Mouse (Mus musculus): ENCODE data around the gene Ppm1j. TPM values are rescaled to one million over a fixed set of nuclear protein-coding genes. Genes with fewer than 3 reads are reported as not detected.

Gene Ppm1j
- total and polyA plus RNA-seq, 2 experiments from 2014 or later, result 67.8 to 84.0 TPM

DNA sequence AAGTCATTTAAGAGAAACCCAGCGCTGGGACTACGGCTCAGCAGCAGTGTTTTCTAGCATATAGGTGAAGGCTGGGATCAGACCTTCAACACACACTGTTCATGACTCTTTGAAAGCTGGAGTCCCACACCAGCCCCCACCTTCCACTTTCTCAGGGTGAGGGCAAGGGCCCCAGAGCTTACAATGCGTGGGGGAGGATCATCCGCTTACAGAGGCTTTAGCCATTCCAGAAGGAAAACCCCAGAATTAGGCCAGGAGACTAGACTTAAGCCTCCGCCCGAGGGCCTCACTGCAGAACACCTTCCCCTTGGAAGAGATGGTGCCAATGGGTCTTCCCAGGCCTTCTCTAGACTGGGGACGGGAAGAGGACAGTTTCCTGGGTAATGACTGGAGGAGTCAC lies 7.6 kb upstream of the Ppm1j start:
- WGBS, result 85% methylated on average over 7 of the region's 7 CpGs

DNA sequence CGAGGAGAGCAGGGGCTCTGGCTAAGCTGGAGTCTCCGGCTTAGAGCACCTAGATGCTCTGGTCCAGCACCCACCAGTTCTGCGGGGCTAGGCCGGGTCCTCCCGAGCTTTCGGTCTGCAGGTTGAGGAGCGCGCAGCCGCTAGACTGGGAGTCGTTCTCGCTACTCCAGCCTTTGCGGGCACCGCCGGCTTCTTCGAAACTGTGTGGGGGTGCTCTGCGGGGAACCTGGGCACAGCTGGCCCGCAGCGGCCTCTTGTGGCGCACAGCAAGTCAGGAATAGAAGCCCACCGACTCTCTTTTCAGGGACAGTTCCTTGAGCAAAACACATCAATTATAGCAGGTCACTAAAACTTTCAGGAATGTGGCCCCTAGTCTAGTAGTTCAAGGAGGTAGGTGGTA lies 3.5 kb upstream of the Ppm1j start:
- Histone ChIP-seq H3K27ac (ENCODE audit: low read depth) (no peak overlapping the region), H3K9ac (replicated peaks; ENCODE audit: low read depth, low read length) (peak overlapping the region; percentile 49; the same call in 1 of the 2 replicates), H3K27me3 (ENCODE audit: control insufficient read depth, insufficient read depth, low read length) (peaks cover 16% of the 10 kb centered on the region), H3K4me2 (ENCODE audit: low read depth, low read length) (peak overlapping the region; percentile 72), H3K9me3 (replicated peaks; ENCODE audit: control insufficient read depth, low read length) (no peaks in the 10 kb centered on the region), H3K36me3 (replicated peaks; ENCODE audit: control insufficient read depth, insufficient read depth, low read length) (no peaks in the 10 kb centered on the region), H3K4me3 (ENCODE audit: low read depth, low read length) (peak overlapping the region; percentile 47), H3K4me1 (ENCODE audit: control insufficient read depth, insufficient read depth) (peaks cover 11% of the 10 kb centered on the region)
- TF ChIP-seq EP300 (IDR thresholded peaks at IDR 0.05; ENCODE audit: low read depth) (no peak), CTCF (IDR thresholded peaks at IDR 0.05; ENCODE audit: low read depth) (peak; percentile 48)
- DNase-seq (ENCODE audit: low spot score), result peak; percentile 54
- WGBS, result 3% methylated on average over 20 of the region's 20 CpGs
- ATAC-seq (ENCODE audit: insufficient read depth, low read depth), result no peak

More for the DNA sequence above, 7.6 kb upstream of the Ppm1j start:
- Histone ChIP-seq H3K9ac (replicated peaks; ENCODE audit: low read depth, low read length) (no peak overlapping the region), H3K27ac (ENCODE audit: low read depth) (no peak overlapping the region), H3K36me3 (replicated peaks; ENCODE audit: control insufficient read depth, insufficient read depth, low read length) (no peaks in the 10 kb centered on the region), H3K4me2 (ENCODE audit: low read depth, low read length) (no peak overlapping the region), H3K9me3 (replicated peaks; ENCODE audit: control insufficient read depth, low read length) (no peaks in the 10 kb centered on the region), H3K4me1 (ENCODE audit: control insufficient read depth, insufficient read depth) (peaks cover 5% of the 10 kb centered on the region; the same call in 1 of the 2 replicates), H3K27me3 (ENCODE audit: control insufficient read depth, insufficient read depth, low read length) (peaks cover 16% of the 10 kb centered on the region), H3K4me3 (ENCODE audit: low read depth, low read length) (no peak overlapping the region)
- DNase-seq (ENCODE audit: low spot score) (no peak), ATAC-seq (ENCODE audit: insufficient read depth, low read depth) (no peak)
- no peak for TF ChIP-seq CTCF (IDR thresholded peaks at IDR 0.05; ENCODE audit: low read depth)
- TF ChIP-seq EP300 (IDR thresholded peaks at IDR 0.05; ENCODE audit: low read depth), result no peak

DNA sequence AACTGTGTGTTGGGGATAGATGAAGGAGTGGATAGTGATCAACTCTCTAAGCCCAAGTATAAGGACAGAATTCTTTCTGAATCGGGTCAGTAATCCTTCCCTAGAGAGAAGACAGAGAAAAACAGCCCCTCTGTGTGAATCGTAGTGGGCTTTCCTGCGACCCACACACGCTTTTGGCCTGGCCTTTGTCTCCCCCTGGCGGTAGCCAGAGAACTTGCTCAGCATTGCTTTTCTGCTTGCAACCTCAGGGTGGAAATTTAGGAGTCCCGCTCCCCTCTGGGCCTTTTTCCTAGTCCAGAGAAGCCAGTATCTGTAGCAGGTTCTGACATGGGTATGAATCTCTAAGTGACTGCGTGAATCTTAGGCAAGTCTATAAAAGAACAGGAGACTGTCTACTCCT lies 907 bp upstream of the Ppm1j start:
- Histone ChIP-seq H3K4me2 (ENCODE audit: low read depth, low read length) (no peak overlapping the region), H3K4me3 (ENCODE audit: low read depth, low read length) (no peak overlapping the region; the same call in 1 of the 2 replicates), H3K4me1 (ENCODE audit: control insufficient read depth, insufficient read depth) (peaks cover 18% of the 10 kb centered on the region), H3K9me3 (replicated peaks; ENCODE audit: control insufficient read depth, low read length) (no peaks in the 10 kb centered on the region), H3K36me3 (replicated peaks; ENCODE audit: control insufficient read depth, insufficient read depth, low read length) (no peaks in the 10 kb centered on the region), H3K27ac (ENCODE audit: low read depth) (no peak overlapping the region), H3K27me3 (ENCODE audit: control insufficient read depth, insufficient read depth, low read length) (peaks cover 16% of the 10 kb centered on the region), H3K9ac (replicated peaks; ENCODE audit: low read depth, low read length) (no peak overlapping the region)
- TF ChIP-seq CTCF (IDR thresholded peaks at IDR 0.05; ENCODE audit: low read depth) (peak; percentile 84), EP300 (IDR thresholded peaks at IDR 0.05; ENCODE audit: low read depth) (no peak)
- peak; percentile 80 for DNase-seq (ENCODE audit: low spot score)
- no peak for ATAC-seq (ENCODE audit: insufficient read depth, low read depth)
- WGBS, result 4% methylated on average over 7 of the region's 7 CpGs

DNA sequence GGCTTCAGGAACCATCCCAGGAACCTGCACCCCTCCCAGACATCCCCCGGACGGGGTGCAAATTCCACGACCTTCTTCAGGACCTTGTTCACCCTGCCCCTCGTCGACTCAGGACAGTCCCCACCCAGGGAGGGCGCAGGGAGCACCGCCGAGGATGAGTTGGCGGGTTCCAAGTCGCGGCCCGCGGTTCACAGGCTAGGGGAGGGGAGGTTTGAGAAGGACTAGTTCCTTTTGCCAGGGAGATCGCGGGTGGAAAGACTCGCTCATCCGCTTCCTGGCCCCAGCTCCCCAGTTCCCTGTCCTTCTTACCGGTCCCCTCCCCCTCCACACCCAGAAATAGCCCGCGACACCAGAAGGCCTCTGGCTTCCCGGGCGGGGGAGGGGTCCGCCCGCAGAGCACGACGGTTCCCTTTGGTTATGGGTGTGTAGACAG lies 631 bp downstream of the Ppm1j start, which contains the start of gene Fam19a3:
Gene Fam19a3 (minus strand): TSS at position 370 of the 433 bp plus-strand sequence.
- Histone ChIP-seq H3K27me3 (ENCODE audit: control insufficient read depth, insufficient read depth, low read length) (peaks cover 10% of the 10 kb centered on the region), H3K9me3 (replicated peaks; ENCODE audit: control insufficient read depth, low read length) (no peaks in the 10 kb centered on the region), H3K4me1 (ENCODE audit: control insufficient read depth, insufficient read depth) (peaks cover 18% of the 10 kb centered on the region), H3K4me2 (ENCODE audit: low read depth, low read length) (peak within 1 kb of the TSS; percentile 98), H3K9ac (replicated peaks; ENCODE audit: low read depth, low read length) (peak within 1 kb of the TSS; percentile 72), H3K36me3 (replicated peaks; ENCODE audit: control insufficient read depth, insufficient read depth, low read length) (no peaks in the 10 kb centered on the region), H3K4me3 (ENCODE audit: low read depth, low read length) (peak within 1 kb of the TSS; percentile 65), H3K27ac (ENCODE audit: low read depth) (peak within 1 kb of the TSS; percentile 92)
- TF ChIP-seq CTCF (IDR thresholded peaks at IDR 0.05; ENCODE audit: low read depth), result no peak
- TF ChIP-seq EP300 (IDR thresholded peaks at IDR 0.05; ENCODE audit: low read depth), result peak; percentile 56; the same call in 1 of the 2 replicates
- peak; percentile 73 for ATAC-seq (ENCODE audit: insufficient read depth, low read depth)
- peak; percentile 74 for DNase-seq (ENCODE audit: low spot score)
- under 1% methylated on average over 25 of the region's 26 CpGs for WGBS

DNA sequence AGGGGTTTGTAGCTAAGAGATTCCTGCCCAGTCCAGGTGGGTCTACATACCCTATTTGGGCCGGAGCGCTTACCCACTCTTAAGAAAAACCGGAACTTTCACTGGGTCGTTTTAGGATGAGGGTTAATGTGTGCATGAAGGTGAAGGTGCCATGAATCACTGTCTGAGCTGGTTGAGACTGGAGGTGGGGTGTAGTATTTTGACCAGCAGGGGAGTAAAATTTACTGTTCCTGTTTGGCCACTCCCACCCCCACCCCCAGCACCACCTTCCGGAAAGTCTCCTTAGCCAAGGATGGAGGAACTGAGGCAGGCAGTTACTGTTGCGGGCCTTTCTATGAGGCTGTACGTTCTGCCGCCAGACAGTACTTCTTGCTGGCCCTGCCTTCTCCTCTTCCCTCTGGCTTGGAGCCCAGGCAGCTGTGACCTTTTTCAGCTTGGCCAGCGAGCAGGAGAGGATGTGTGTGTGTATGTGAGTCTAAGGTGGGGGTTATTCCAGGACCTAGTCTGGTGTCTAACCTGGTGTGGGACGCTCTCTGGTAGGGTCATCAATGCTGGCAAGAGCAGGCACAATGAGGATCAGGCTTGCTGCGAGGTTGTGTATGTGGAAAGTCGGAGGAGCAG lies 1.3 kb downstream of the Ppm1j start:
- Histone ChIP-seq H3K4me2 (ENCODE audit: low read depth, low read length) (peak overlapping the region; percentile 98), H3K27ac (ENCODE audit: low read depth) (peak overlapping the region; percentile 92), H3K4me1 (ENCODE audit: control insufficient read depth, insufficient read depth) (peaks cover 14% of the 10 kb centered on the region), H3K9me3 (replicated peaks; ENCODE audit: control insufficient read depth, low read length) (no peaks in the 10 kb centered on the region), H3K36me3 (replicated peaks; ENCODE audit: control insufficient read depth, insufficient read depth, low read length) (no peaks in the 10 kb centered on the region), H3K9ac (replicated peaks; ENCODE audit: low read depth, low read length) (peak overlapping the region; percentile 72), H3K4me3 (ENCODE audit: low read depth, low read length) (peak overlapping the region; percentile 65), H3K27me3 (ENCODE audit: control insufficient read depth, insufficient read depth, low read length) (peaks cover 3% of the 10 kb centered on the region; the same call in 1 of the 2 replicates)
- ATAC-seq (ENCODE audit: insufficient read depth, low read depth) (peak; percentile 63), DNase-seq (ENCODE audit: low spot score) (peak; percentile 83)
- 10% methylated on average over 12 of the region's 12 CpGs for WGBS
- 0 out of 2 replicates have a peak, but pooled peaks have one; percentile 27 for TF ChIP-seq EP300 (IDR thresholded peaks at IDR 0.05; ENCODE audit: low read depth)
- no peak for TF ChIP-seq CTCF (IDR thresholded peaks at IDR 0.05; ENCODE audit: low read depth)
